Mouse (Mus musculus) B cell, adult 2 months (primary cell): ENCODE results near the gene Flrt3.

Experiments used
- DNase-seq, 2 experiments: peaks; one replicate each; pipeline ENCODE4 v3.0.0; 2022

Gene Flrt3

GRCm38 (mm10) chr2:140621730-140622337 lies 49.4 kb downstream of the Flrt3 start:
- no peak for DNase-seq

GRCm38 (mm10) chr2:140615451-140615850 lies 55.8 kb downstream of the Flrt3 start:
- no peak for DNase-seq
